Mouse (Mus musculus) lung, postnatal 0 days (tissue): Measurements from ENCODE around the gene Gm26566.
"Not testable (repeated sequence)": the region's sequence is repeated elsewhere in the genome, so short reads cannot be mapped to it uniquely, and the experiment has no call there.

Source experiments
- CTCF ChIP-seq: IDR thresholded peaks from 2 replicates; pipeline ENCODE4 v1.5.1; 2016; ENCODE audit warnings: antibody characterized with exemption, mild to moderate bottlenecking
- EP300 ChIP-seq: IDR thresholded peaks from 2 replicates; pipeline ENCODE4 v1.6.1; 2016; ENCODE audit warnings: antibody characterized with exemption, mild to moderate bottlenecking, control low read depth

- peak; percentile 73 for TF ChIP-seq CTCF
- TF ChIP-seq EP300: not testable (repeated sequence)
These were observed 36.0 kb downstream of the Gm26566 start for GRCm38 (mm10) chr4:88757628-88758031.
